Mouse (Mus musculus): Measurements from ENCODE around the gene Nxph3.

DNA sequence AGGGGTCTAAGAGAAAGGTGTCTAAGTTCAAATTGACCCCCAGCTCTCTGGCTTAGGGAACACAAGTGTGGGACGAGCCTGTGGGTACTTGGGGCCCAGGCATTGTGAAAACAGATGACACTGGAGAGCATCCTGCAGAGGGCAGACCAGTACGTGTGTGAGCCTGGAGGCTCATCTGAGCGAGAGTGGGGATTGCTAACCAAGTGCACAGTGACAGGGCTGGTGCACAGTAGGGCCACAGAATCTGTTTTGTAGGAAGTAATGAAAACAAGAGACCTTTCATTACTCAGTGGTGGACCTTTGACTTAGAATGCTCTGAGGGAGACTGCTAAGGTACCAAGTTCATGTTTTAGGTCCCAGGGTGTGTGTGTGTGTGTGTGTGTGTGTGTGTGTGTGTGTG lies 5.6 kb upstream of the Nxph3 start:
- TF ChIP-seq POLR2A (IDR thresholded peaks at IDR 0.05; ENCODE audit: insufficient read depth, low read depth, low read length) = no peak
- TF ChIP-seq CTCF (IDR thresholded peaks at IDR 0.05; ENCODE audit: insufficient read depth, low read depth, low read length) = no peak
